Mouse (Mus musculus) induced T-regulatory cell, adult 2 months (primary cell): Measurements from ENCODE around the gene Pgc.

Source experiments
- DNase-seq: peaks from one replicate; pipeline ENCODE4 v3.0.0-alpha.2; 2012; ENCODE audit warnings: low read depth

The Pgc gene

GRCm38 (mm10) chr17:47726566-47726965 is at the start of gene Pgc:
Gene Pgc (plus strand): TSS chr17:47726842.
- no peak for DNase-seq

- DNase-seq = no peak
Observed at GRCm38 (mm10) chr17:47678238-47678637, 48.4 kb upstream of the Pgc start.

DNA sequence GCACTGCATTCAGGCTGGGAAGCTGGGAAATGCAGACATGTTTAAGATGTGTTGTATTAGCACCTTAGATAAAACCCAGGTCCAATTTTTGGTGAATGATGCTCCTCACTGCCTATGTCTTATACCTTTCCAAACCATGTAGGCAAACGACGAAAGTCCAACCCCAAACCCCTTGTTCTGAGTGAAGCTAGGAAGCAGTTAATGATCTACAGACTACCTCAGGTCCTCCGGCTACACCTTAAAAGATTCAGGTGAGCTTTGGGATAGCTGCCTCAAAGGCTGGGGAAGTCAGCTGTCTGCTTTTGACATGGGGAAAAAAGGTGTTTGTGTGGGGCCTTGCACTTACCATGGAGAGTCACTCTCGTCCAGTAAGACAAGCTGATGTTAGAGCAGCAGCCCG is 47.9 kb upstream of the Pgc start:
- DNase-seq = no peak

DNA sequence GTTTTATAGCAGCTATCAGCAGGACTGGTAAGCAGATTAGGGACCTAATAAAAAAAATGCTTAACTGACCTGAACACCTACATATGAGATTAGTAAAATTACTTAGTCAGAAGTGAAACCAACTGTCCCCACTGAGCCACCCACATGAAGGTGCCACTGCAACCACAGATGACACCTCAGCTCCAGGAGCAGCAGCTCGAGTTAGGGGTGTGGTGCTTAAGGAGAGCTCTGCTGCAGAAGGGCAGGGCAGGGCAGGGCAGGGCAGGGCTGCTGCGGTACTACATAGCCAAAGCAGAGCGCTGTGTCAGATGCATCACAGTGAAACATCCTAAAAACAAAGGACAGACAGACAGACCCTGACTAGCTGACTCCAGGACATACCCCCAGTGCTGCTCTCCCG is 43.8 kb upstream of the Pgc start:
- peak; percentile 59 for DNase-seq

- peak; percentile 98 for DNase-seq
Observed at GRCm38 (mm10) chr17:47687409-47688343, 39.0 kb upstream of the Pgc start.

GRCm38 (mm10) chr17:47688344-47688607 is 38.4 kb upstream of the Pgc start, which contains the start of gene Tomm6:
Gene Tomm6 (minus strand): TSS chr17:47688386.
- DNase-seq = no peak

DNA sequence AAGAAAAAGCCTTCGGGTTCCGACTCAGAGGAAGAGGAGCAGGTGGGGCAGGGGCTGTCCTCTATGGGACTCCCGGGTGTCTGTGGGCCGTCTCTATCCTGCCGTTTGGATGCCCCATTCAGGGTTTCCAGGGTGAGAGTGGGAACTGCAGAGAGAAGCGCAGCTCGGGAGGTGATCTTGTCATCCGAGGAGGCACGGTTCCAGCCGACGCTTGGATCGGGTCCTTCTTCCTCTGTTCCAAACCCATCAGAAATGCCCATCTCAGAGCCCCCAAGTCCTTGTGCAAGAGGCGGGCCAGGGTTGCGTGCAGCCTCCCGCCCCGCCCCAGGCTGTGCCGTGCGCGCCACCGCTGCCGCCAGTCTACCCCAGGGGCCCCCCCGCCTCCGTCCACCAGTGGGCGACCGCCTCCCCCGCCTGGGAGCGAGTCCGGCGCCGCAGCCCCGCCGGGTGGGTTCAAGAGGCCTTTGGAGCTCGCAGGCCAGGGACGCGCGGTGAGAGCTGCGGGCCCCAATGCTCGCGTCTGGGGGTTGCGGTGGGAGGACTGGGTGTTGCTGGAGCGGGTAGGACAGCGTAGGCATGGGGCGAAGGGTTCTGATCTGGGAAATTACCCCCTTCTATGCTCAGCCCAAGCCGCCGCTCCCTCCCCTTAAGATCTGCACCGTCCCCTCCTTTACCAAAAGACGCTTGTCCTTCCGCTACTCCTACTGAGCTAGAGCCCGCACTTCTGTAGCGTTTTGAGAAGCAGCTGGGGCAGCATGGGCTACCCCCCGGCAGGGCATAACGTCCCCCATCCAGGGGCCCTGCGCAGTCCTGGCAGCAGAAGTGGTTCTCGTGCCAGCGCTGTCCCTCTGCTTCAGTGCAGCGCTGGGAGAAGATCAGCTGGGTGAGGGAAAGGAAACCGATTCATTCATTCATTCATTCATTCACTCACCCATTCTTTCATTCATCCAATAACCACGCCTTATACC is 37.8 kb upstream of the Pgc start, which contains the start of gene Frs3:
Gene Frs3, plus strand, starts transcription at position 423 of the 968 bp plus-strand sequence.
- DNase-seq = peak; percentile 74

GRCm38 (mm10) chr17:47689894-47690293 is 36.7 kb upstream of the Pgc start:
- no peak for DNase-seq

- no peak for DNase-seq
Observed at GRCm38 (mm10) chr17:47691650-47692049, 35.0 kb upstream of the Pgc start.

- DNase-seq = no peak
Observed at GRCm38 (mm10) chr17:47693671-47694441, 32.8 kb upstream of the Pgc start.

DNA sequence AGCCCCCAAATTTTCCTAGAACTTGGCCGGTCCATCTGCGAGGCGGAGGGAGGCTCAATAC is 32.4 kb upstream of the Pgc start, which contains the start of gene Gm21981:
Gene Gm21981, minus strand, starts transcription at position 14 of the 61 bp plus-strand sequence.
- DNase-seq = no peak

- peak; percentile 96 for DNase-seq
Observed at GRCm38 (mm10) chr17:47694503-47695336, 31.9 kb upstream of the Pgc start, which contains the start of gene Prickle4. Gene Prickle4 (minus strand): TSS chr17:47694736.

DNA sequence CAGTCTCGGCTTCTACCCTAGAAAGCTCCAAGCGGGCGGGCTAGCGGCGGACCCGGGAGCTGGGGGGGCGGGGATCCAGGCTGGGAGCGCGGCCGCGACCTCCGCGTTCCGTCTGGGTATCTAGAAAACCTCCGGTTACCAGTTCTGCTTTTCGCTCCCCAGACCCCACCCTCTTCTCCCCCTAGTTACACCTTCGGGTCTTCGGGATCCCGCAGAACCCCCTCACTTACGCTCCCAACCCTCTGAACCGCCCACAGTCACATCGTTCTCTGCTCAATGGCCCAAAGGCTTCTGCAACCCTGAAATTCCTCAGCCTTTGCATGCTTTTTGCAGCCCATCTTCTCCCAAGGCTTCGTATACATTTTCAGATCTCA is 31.3 kb upstream of the Pgc start:
- DNase-seq = no peak

DNA sequence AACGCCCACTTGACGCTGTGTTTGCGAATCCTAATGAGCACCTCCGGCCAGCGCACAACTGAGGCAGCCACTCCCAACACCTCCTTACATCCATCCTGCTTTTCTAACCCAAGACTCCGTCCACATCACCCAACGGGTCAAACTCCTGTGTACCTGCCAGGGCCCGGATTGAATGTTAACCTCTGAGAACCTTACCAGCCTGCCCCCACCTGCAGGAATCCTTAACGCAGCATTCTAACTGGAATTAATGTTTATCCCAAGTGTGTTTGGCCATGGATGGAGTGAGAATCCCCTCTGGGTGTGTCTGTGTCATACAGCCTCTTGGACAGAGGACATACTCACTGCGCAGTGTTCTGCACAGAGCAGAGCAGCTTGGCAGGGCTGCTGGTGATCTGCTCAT is 28.5 kb upstream of the Pgc start:
- no peak for DNase-seq

DNA sequence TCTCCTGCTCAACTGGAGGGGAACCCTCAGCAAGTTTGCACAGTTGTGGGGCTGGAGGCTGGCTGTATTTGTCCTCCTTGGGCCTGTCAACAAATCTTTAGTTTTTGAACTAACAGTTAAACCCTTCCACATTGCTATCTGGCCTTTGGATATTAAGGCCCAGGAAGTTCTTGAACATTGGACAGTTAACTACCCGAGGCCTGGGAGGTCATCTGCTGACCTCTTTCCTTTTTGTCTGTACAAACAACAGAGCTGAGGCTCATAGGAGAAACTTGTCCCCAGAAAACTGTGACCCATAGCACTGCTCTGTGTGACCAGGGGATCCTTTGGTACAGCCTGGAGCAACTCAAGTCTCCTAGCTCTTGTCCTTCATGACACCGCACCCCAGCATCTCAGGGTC is 27.6 kb upstream of the Pgc start:
- DNase-seq = no peak

GRCm38 (mm10) chr17:47701793-47702192 is 24.8 kb upstream of the Pgc start:
- no peak for DNase-seq

GRCm38 (mm10) chr17:47702548-47703345 is 23.9 kb upstream of the Pgc start:
- DNase-seq = no peak

DNA sequence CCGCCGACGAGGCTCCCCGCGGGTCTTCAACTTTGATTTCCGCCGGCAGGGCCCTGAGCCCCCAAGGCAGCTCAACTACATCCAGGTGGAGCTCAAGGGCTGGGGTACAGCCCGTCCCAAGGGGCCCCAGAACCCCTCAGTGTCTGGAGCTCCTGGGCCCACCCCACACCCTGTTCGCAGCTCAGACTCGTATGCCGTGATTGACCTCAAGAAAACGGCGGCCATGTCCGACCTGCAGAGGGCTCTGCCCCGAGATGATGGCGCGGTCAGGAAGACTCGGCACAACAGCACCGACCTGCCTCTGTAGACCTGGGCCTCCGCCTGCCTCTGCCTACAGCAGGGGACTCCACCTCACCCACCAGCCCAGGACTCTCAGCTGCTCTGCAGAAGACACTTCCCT is 23.1 kb upstream of the Pgc start:
- DNase-seq = no peak

GRCm38 (mm10) chr17:47704692-47705091 is 21.9 kb upstream of the Pgc start:
- DNase-seq = no peak

- DNase-seq = no peak
Observed at GRCm38 (mm10) chr17:47706196-47706595, 20.4 kb upstream of the Pgc start.

DNA sequence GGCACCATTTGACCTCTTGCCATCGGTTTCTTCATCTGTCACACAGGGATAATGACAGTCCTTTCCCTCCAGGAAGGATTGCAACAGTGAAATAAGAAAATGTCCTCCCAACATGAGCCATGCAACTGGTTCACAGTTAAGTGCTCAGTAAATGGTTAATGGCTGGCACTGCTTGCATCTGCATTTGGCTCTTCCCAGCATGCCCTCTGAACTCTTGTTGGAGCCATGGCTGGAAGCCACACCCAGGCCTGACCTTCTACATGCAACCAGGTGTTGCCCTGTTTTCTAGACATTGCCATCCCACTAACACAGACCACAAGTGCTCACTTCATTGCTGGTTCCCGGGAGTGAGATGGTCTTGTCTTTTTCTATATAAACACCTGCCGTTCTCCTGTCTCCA is 18.7 kb upstream of the Pgc start:
- no peak for DNase-seq
